ENCODE assay signal across 8 mouse cellular contexts in genomic region chrX:164269285-164269761, GRCm38 (mm10). TPM values are rescaled to one million over a fixed set of nuclear protein-coding genes. Genes with fewer than 3 reads are reported as not detected.
DNase-seq lines count a peak whose midpoint lies in the region; ATAC-seq lines count a peak whose summit lies in the region.

Gene Pir, plus strand, starts transcription at chrX:164269371.

- H3K9ac ChIP-seq in intestine, embryonic 16.5 days (ENCODE audit: low read depth, low read length) = peak within 1 kb of the TSS; percentile 53

- peak; percentile 29 for DNase-seq in adrenal gland, postnatal 25 days
- DNase-seq in embryonic facial prominence, embryonic 10.5 days (ENCODE audit: low spot score) = peak; percentile 67
- DNase-seq in gastrocnemius, postnatal 4 days (ENCODE audit: low spot score in 2 of 2) = peak; percentile 18 to 39
- peak; percentile 18 to 23 for DNase-seq in left cerebral cortex, postnatal 36 days (ENCODE audit: low spot score in 2 of 2)
- peak; percentile 10 to 33 for DNase-seq in right cerebral cortex, postnatal 36 days (ENCODE audit: low spot score in 2 of 2)
- DNase-seq in urinary bladder, postnatal 4 days (ENCODE audit: low spot score in 2 of 2) = peak; percentile 46 to 67

- no peaks in the 10 kb centered on the region for H3K9me3 ChIP-seq in embryonic facial prominence, embryonic 10.5 days
- no peaks in the 10 kb centered on the region for H3K9me3 ChIP-seq in intestine, embryonic 16.5 days (ENCODE audit: control insufficient read depth, low read length)

- peaks cover 80% of the 10 kb centered on the region for H3K27me3 ChIP-seq in embryonic facial prominence, embryonic 10.5 days (replicated peaks; ENCODE audit: low read depth, poor library complexity, severe bottlenecking)
- H3K27me3 ChIP-seq in intestine, embryonic 16.5 days (replicated peaks; ENCODE audit: control insufficient read depth, insufficient read depth, low read length) = no peaks in the 10 kb centered on the region

- H3K27ac ChIP-seq in embryonic facial prominence, embryonic 10.5 days (replicated peaks) = peak within 1 kb of the TSS; percentile 81
- no peak within 1 kb of the TSS; the same call in 1 of the 2 replicates for H3K27ac ChIP-seq in intestine, embryonic 16.5 days (ENCODE audit: low read length)

- peak; percentile 97 for ATAC-seq in intestine, embryonic 16.5 days
- peak; percentile 100 for ATAC-seq in megakaryocyte-erythroid progenitor cell, adult 5-6 weeks (replicated peaks; ENCODE audit: low FRiP score, low TSS enrichment, poor library complexity, severe bottlenecking)

- intact Hi-C loops in left cerebral cortex, postnatal 36 days (cut with DNase I) = no loop called here

- 18% methylated on average over 20 of the region's 20 CpGs for WGBS in embryonic facial prominence, embryonic 10.5 days
- 10% methylated on average over 20 of the region's 20 CpGs for WGBS in intestine, embryonic 16.5 days

- H3K4me2 ChIP-seq in intestine, embryonic 16.5 days (ENCODE audit: low read depth, low read length) = peak within 1 kb of the TSS; percentile 58

- no peaks in the 10 kb centered on the region for H3K4me1 ChIP-seq in embryonic facial prominence, embryonic 10.5 days
- no peaks in the 10 kb centered on the region for H3K4me1 ChIP-seq in intestine, embryonic 16.5 days (ENCODE audit: control insufficient read depth, insufficient read depth, low read length)

- no peaks in the 10 kb centered on the region for H3K36me3 ChIP-seq in embryonic facial prominence, embryonic 10.5 days (replicated peaks)
- H3K36me3 ChIP-seq in intestine, embryonic 16.5 days (ENCODE audit: control insufficient read depth, insufficient read depth, low read length) = no peaks in the 10 kb centered on the region

- H3K4me3 ChIP-seq in embryonic facial prominence, embryonic 10.5 days = peak within 1 kb of the TSS; percentile 56
- peak within 1 kb of the TSS; percentile 38 for H3K4me3 ChIP-seq in intestine, embryonic 16.5 days (ENCODE audit: low read length)

RNA-seq across cellular contexts. Expression of gene Pir, which starts in this region (rescaled TPM):
- 3.2 and 3.6 TPM in 2 replicates for total RNA-seq in adrenal gland, postnatal 25 days (2021)
- 8.0 and 10.0 TPM in 2 replicates for polyA plus RNA-seq in embryonic facial prominence, embryonic 10.5 days (2016; fragmentation: Nextera tagmentation; extraction: Ambion mirVana)
- 1 to 10 TPM; 2.6 to 3.7 TPM for total RNA-seq in gastrocnemius, postnatal 4 days (2021)
- 3.0 and 4.7 TPM in 2 replicates for polyA plus RNA-seq in intestine, embryonic 16.5 days (2015; fragmentation: Nextera tagmentation; extraction: Ambion mirVana)
- total RNA-seq in left cerebral cortex, postnatal 36 days (2021) = 1 to 10 TPM; 6.7 to 7.8 TPM
- total RNA-seq in megakaryocyte-erythroid progenitor cell, adult 5-6 weeks (2014; fragmentation: Nextera tagmentation) = 1.5 TPM in 1 of 2 replicates, not detected in the other
- total RNA-seq in megakaryocyte-erythroid progenitor cell, adult 5-6 weeks (2017) = 2.6 TPM in 1 of 2 replicates, not detected in the other
